Mouse (Mus musculus): ENCODE results near the gene Gm42906.

DNA sequence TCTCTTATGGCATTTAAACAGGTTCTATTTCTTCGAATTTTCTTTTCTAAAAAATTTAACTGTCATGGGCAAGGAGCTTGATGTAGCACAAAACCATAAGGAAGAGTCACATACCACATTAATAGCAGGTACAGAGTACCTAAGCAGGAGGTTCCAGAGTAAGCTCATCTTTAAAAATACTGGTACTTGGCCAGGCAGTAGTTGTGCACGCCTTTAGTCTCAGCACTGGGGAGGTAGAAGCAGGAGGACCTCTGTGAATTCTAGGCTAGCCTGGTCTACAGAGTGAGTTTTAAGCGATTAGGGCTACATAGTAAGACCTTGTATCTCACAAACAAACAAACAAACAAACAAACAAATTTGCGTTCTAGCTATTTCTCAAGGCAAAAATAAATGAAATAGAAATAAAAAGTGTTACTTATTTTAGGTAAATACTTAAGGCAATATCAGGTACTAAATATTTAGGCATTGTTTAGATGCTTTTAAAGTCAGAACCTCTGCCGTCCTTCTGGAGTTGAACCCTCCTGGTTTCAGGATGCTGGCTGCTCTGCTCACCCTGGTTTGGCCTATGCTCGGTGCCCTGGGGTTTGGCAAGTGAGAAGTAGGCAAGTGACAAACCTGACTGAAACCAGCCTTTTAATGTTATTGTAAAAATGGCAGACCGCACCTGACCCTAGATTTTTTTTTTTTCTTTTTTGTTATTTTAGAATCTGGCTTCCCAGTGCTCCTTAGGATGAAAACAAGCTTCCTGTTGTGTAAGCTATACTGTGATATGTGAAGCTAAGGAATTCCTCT is 316.7 kb downstream of the Gm42906 start:
- TF ChIP-seq CTCF (conservative IDR thresholded peaks at IDR 0.05; ENCODE audit: low read length) (no peak), NANOG (IDR thresholded peaks at IDR 0.05; ENCODE audit: borderline replicate concordance, low read length) (no peak)
